Mouse (Mus musculus) intestine, postnatal 0 days (tissue): ENCODE results near the gene Setd7. TPM values are rescaled to one million over a fixed set of nuclear protein-coding genes. Genes with fewer than 3 reads are reported as not detected.

Experiments
- ATAC-seq: fragments of 200-750 bp; cut with Nextera tagmentation; 2 replicates; pipeline ENCODE4 v1.8.0; 2017; ENCODE audit warnings: mild to moderate bottlenecking, moderate TSS enrichment, moderate library complexity
- H3K27ac ChIP-seq: fragments of 300-500 bp; sonication (generic); 2 replicates; pipeline ENCODE4 v1.5.1; 2014; ENCODE audit warnings: mild to moderate bottlenecking, low read depth, low read length, moderate library complexity
- H3K27me3 ChIP-seq: fragments of 300-500 bp; sonication (generic); replicated peaks from 2 replicates; pipeline ENCODE4 v1.6.1; 2014; ENCODE audit warnings: low read length, mixed read lengths; ENCODE audit not compliant: control insufficient read depth, insufficient read depth
- H3K36me3 ChIP-seq: fragments of 300-500 bp; sonication (generic); 2 replicates; pipeline ENCODE4 v1.6.1; 2014; ENCODE audit warnings: mild to moderate bottlenecking, moderate library complexity; ENCODE audit not compliant: control insufficient read depth, insufficient read depth
- H3K4me1 ChIP-seq: fragments of 300-500 bp; sonication (generic); replicated peaks from 2 replicates; pipeline ENCODE4 v1.6.1; 2014; ENCODE audit warnings: antibody characterized with exemption, low read length, mixed read lengths; ENCODE audit not compliant: control insufficient read depth, insufficient read depth
- H3K4me2 ChIP-seq: fragments of 300-500 bp; sonication (generic); replicated peaks from 2 replicates; pipeline ENCODE4 v1.6.1; 2014; ENCODE audit warnings: low read depth, mild to moderate bottlenecking, moderate library complexity
- H3K4me3 ChIP-seq: fragments of 300-500 bp; sonication (generic); 2 replicates; pipeline ENCODE4 v1.5.1; 2014; ENCODE audit warnings: low read depth, low read length
- H3K9ac ChIP-seq: fragments of 300-500 bp; sonication (generic); 2 replicates; pipeline ENCODE4 v1.6.1; 2014; ENCODE audit warnings: mild to moderate bottlenecking, low read depth, low read length
- H3K9me3 ChIP-seq: fragments of 300-500 bp; sonication (generic); 2 replicates; pipeline ENCODE4 v1.6.1; 2016; ENCODE audit warnings: mixed run types; ENCODE audit not compliant: control insufficient read depth
- CTCF ChIP-seq: sonication (generic); IDR thresholded peaks from 2 replicates; pipeline ENCODE4 v1.5.1; 2016; ENCODE audit warnings: low read depth, mild to moderate bottlenecking, control low read depth, antibody characterized with exemption, moderate library complexity
- WGBS: fragments of 180-500 bp; shearing (Covaris S2); extraction: QIAGEN DNeasy Blood & Tissue Kit; methylation state at CpG from one replicate; pipeline ENCODE4 v1.1.7; 2014; 5-methylcytosine and 5-hydroxymethylcytosine counted together
- polyA plus RNA-seq: library from polyadenylated mRNA; unstranded; fragments of >200 nt; fragmentation: Nextera tagmentation; extraction: Ambion mirVana; gene quantifications from 2 replicates; pipeline ENCODE4 v1.2.1, GENCODE M21; 2015

Gene Setd7
- polyA plus RNA-seq, 1 experiment from 2014 or later, result 1.6 TPM

GRCm38 (mm10) chr3:51534013-51534412 is 26.7 kb downstream of the Setd7 start:
- H3K36me3 ChIP-seq, result peaks cover 48% of the 10 kb centered on the region
- H3K4me3 ChIP-seq, result no peak overlapping the region
- WGBS, result 65% methylated on average over 9 of the region's 9 CpGs

GRCm38 (mm10) chr3:51533573-51533972 is 27.1 kb downstream of the Setd7 start:
- no peak for TF ChIP-seq CTCF
- no peaks in the 10 kb centered on the region for H3K9me3 ChIP-seq
- H3K36me3 ChIP-seq, result peaks cover 51% of the 10 kb centered on the region
- no peak for ATAC-seq
- no peak overlapping the region for H3K4me3 ChIP-seq
- H3K27me3 ChIP-seq, result no peaks in the 10 kb centered on the region
- WGBS, result 76% methylated on average over 5 of the region's 5 CpGs
- H3K27ac ChIP-seq, result no peak overlapping the region
- H3K4me1 ChIP-seq, result peaks cover 8% of the 10 kb centered on the region
- H3K9ac ChIP-seq, result no peak overlapping the region
- H3K4me2 ChIP-seq, result no peak overlapping the region

More at GRCm38 (mm10) chr3:51534013-51534412, 26.7 kb downstream of the Setd7 start:
- H3K9ac ChIP-seq, result no peak overlapping the region
- no peak for ATAC-seq
- no peaks in the 10 kb centered on the region for H3K27me3 ChIP-seq
- no peaks in the 10 kb centered on the region for H3K9me3 ChIP-seq
- H3K4me1 ChIP-seq, result peaks cover 8% of the 10 kb centered on the region
- H3K4me2 ChIP-seq, result no peak overlapping the region
- H3K27ac ChIP-seq, result no peak overlapping the region
- no peak for TF ChIP-seq CTCF

- Histone ChIP-seq H3K4me1 (peaks cover 8% of the 10 kb centered on the region), H3K36me3 (peaks cover 46% of the 10 kb centered on the region), H3K4me3 (no peak overlapping the region), H3K27ac (peak overlapping the region; percentile 94), H3K27me3 (no peaks in the 10 kb centered on the region), H3K9ac (0 out of 2 replicates have a peak overlapping the region, but pooled peaks have one; percentile 11), H3K9me3 (no peaks in the 10 kb centered on the region), H3K4me2 (peak overlapping the region; percentile 46)
- peak; percentile 90 for ATAC-seq
- TF ChIP-seq CTCF, result no peak
- 24% methylated on average over 5 of the region's 5 CpGs for whole genome bisulfite sequencing
These were observed 28.4 kb downstream of the Setd7 start for GRCm38 (mm10) chr3:51532282-51532620.

GRCm38 (mm10) chr3:51531473-51532281 is 29.0 kb downstream of the Setd7 start:
- Histone ChIP-seq H3K27ac (peak overlapping the region; percentile 94), H3K4me1 (peaks cover 8% of the 10 kb centered on the region), H3K27me3 (no peaks in the 10 kb centered on the region), H3K4me2 (peak overlapping the region; percentile 46), H3K36me3 (peaks cover 48% of the 10 kb centered on the region), H3K9me3 (no peaks in the 10 kb centered on the region), H3K4me3 (no peak overlapping the region), H3K9ac (0 out of 2 replicates have a peak overlapping the region, but pooled peaks have one; percentile 11)
- TF ChIP-seq CTCF, result no peak
- 39% methylated on average over 13 of the region's 13 CpGs for WGBS
- ATAC-seq, result no peak; the same call in 1 of the 2 replicates

- Histone ChIP-seq H3K4me2 (no peak overlapping the region), H3K9me3 (no peaks in the 10 kb centered on the region), H3K4me1 (peaks cover 7% of the 10 kb centered on the region), H3K9ac (no peak overlapping the region), H3K27ac (no peak overlapping the region), H3K27me3 (no peaks in the 10 kb centered on the region), H3K36me3 (peaks cover 63% of the 10 kb centered on the region), H3K4me3 (no peak overlapping the region)
- no peak for ATAC-seq
- no peak for TF ChIP-seq CTCF
- WGBS, result 91% methylated on average over 13 of the region's 13 CpGs
These were observed 33.8 kb downstream of the Setd7 start for GRCm38 (mm10) chr3:51526891-51527290.

- Histone ChIP-seq H3K4me2 (no peak overlapping the region), H3K4me1 (no peaks in the 10 kb centered on the region), H3K36me3 (peaks cover 73% of the 10 kb centered on the region), H3K4me3 (no peak overlapping the region), H3K9me3 (no peaks in the 10 kb centered on the region), H3K27ac (no peak overlapping the region), H3K27me3 (no peaks in the 10 kb centered on the region), H3K9ac (no peak overlapping the region)
- 85% methylated on average over 16 of the region's 16 CpGs for WGBS
- TF ChIP-seq CTCF, result no peak
- ATAC-seq, result no peak
These were observed 35.4 kb downstream of the Setd7 start for GRCm38 (mm10) chr3:51525186-51525785.
